ENCODE assay signal across 8 mouse cellular contexts in the genomic region with DNA sequence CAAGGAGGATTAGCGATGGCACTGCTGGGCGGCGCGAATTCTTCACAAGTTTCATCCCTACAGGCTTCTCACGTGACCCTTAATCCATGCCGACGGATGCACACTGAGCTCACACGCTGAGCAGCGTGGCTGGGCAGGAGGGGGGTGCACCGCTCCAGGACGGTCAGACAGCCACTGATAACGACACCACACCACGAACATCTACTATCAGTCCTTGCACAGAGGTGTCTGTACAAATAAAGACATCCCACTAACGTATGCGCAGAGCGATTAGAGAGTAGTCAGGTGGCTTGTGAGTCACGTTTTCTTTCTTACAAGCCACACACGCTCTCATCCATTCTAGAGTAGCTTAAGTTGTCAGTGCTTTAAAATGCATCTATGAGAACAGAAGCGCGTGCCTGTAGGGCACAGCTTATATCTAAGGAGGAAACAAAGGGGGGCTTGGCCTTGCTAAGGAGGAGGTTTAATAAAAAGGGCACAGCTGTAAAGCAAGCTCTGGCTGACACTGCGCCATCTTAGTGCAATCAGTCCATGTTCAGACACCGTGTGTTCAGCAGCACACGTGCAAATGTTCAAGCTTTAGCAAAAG. TPM values are rescaled to one million over a fixed set of nuclear protein-coding genes. Genes with fewer than 3 reads are reported as not detected.
DNase-seq lines count a peak whose midpoint lies in the region; ATAC-seq and TF ChIP-seq lines count a peak whose summit lies in the region.

No protein-coding gene starts in this region.

- no peaks in the 10 kb centered on the region for H3K4me1 ChIP-seq in heart, adult 2 months (ENCODE audit: control insufficient read depth, insufficient read depth, low read length)
- H3K4me1 ChIP-seq in intestine, embryonic 16.5 days (ENCODE audit: control insufficient read depth, insufficient read depth, low read length): no peaks in the 10 kb centered on the region; the same call in 1 of the 2 replicates
- H3K4me1 ChIP-seq in neural tube, embryonic 11.5 days (ENCODE audit: control insufficient read depth, insufficient read depth, low read length): no peaks in the 10 kb centered on the region

- no peaks in the 10 kb centered on the region for H3K79me2 ChIP-seq in heart, adult 2 months (replicated peaks; ENCODE audit: control insufficient read depth, insufficient read depth, low read length)

- TF ChIP-seq CTCF in heart, adult 2 months (IDR thresholded peaks at IDR 0.05): no peak

- intact Hi-C loops in heart, adult 2 months (cut with DNase I): no loop called here

- TF ChIP-seq POLR2A in heart, adult 2 months (IDR thresholded peaks at IDR 0.05; ENCODE audit: insufficient read depth, low read depth, low read length): no peak

- H3K9ac ChIP-seq in heart, adult 2 months (ENCODE audit: low read depth, low read length): no peak overlapping the region
- H3K9ac ChIP-seq in intestine, embryonic 16.5 days (ENCODE audit: low read depth, low read length): no peak overlapping the region
- no peak overlapping the region for H3K9ac ChIP-seq in neural tube, embryonic 11.5 days (ENCODE audit: low read length)

- no peaks in the 10 kb centered on the region for H3K27me3 ChIP-seq in heart, adult 2 months (ENCODE audit: control insufficient read depth, insufficient read depth, low read length)
- H3K27me3 ChIP-seq in intestine, embryonic 16.5 days (replicated peaks; ENCODE audit: control insufficient read depth, insufficient read depth, low read length): no peaks in the 10 kb centered on the region
- H3K27me3 ChIP-seq in neural tube, embryonic 11.5 days (ENCODE audit: control insufficient read depth, insufficient read depth, low read length): no peaks in the 10 kb centered on the region

- no peak overlapping the region for H3K4me3 ChIP-seq in heart, adult 2 months
- no peak overlapping the region for H3K4me3 ChIP-seq in intestine, embryonic 16.5 days (ENCODE audit: low read length)
- no peak overlapping the region for H3K4me3 ChIP-seq in neural tube, embryonic 11.5 days (ENCODE audit: low read depth, low read length)

- no peaks in the 10 kb centered on the region for H3K9me3 ChIP-seq in intestine, embryonic 16.5 days (ENCODE audit: control insufficient read depth, low read length)
- H3K9me3 ChIP-seq in neural tube, embryonic 11.5 days (ENCODE audit: control insufficient read depth, low read length): no peaks in the 10 kb centered on the region; the same call in 1 of the 2 replicates

- 56% methylated on average over 23 of the region's 23 CpGs for WGBS in heart, adult 2 months
- WGBS in intestine, embryonic 16.5 days: 25% methylated on average over 23 of the region's 23 CpGs
- WGBS in neural tube, embryonic 11.5 days: 24% methylated on average over 23 of the region's 23 CpGs

- no peak overlapping the region for H3K4me2 ChIP-seq in intestine, embryonic 16.5 days (ENCODE audit: low read depth, low read length)
- H3K4me2 ChIP-seq in neural tube, embryonic 11.5 days (ENCODE audit: low read depth): no peak overlapping the region

- H3K27ac ChIP-seq in heart, adult 2 months: no peak overlapping the region
- no peak overlapping the region for H3K27ac ChIP-seq in intestine, embryonic 16.5 days (ENCODE audit: low read length)
- H3K27ac ChIP-seq in neural tube, embryonic 11.5 days (ENCODE audit: low read depth, low read length): no peak overlapping the region

- peak; percentile 91 for ATAC-seq in intestine, embryonic 16.5 days
- ATAC-seq in neural tube, embryonic 11.5 days (ENCODE audit: insufficient read depth, low FRiP score, low TSS enrichment): no peak

- TF ChIP-seq EP300 in heart, adult 2 months (IDR thresholded peaks at IDR 0.05; ENCODE audit: insufficient read depth, low read depth, low read length): no peak

- peak; percentile 76 for DNase-seq in heart, adult 11 months
- DNase-seq in heart, adult 2 months: no peak
- peak; percentile 24 for DNase-seq in embryo, embryonic 11.5 days (ENCODE audit: low read depth, low spot score)
- peak; percentile 29 for DNase-seq in neural tube, embryonic 11.5 days (ENCODE audit: low spot score)
- DNase-seq in thymus, postnatal 14 days: no peak
- no peak for DNase-seq in urinary bladder, adult 18-20 months (ENCODE audit: low spot score in 2 of 2)
- DNase-seq in cerebellum, adult 9-10 months: no peak

- H3K36me3 ChIP-seq in heart, adult 2 months (ENCODE audit: control insufficient read depth, insufficient read depth, low read length): peaks cover 4% of the 10 kb centered on the region; the same call in 1 of the 2 replicates
- peaks cover 28% of the 10 kb centered on the region for H3K36me3 ChIP-seq in intestine, embryonic 16.5 days (ENCODE audit: control insufficient read depth, insufficient read depth, low read length)
- peaks cover 12% of the 10 kb centered on the region for H3K36me3 ChIP-seq in neural tube, embryonic 11.5 days (ENCODE audit: control insufficient read depth, insufficient read depth, low read length)

RNA-seq across cellular contexts. Expression of a gene that starts 17.5 kb away (rescaled TPM):
- 10 to 100 TPM; 14.9 to 15.6 TPM for total RNA-seq in heart, adult 2 months (2021)
- polyA plus RNA-seq in heart, adult 2 months (2012; rRNA removed): 7.2 and 13.4 TPM in 2 replicates
- 36.8 and 38.2 TPM in 2 replicates for polyA plus RNA-seq in intestine, embryonic 16.5 days (2015; fragmentation: Nextera tagmentation; extraction: Ambion mirVana)
- 32.4 and 34.9 TPM in 2 replicates for polyA plus RNA-seq in neural tube, embryonic 11.5 days (2014; fragmentation: Nextera tagmentation; extraction: Ambion mirVana)

RNA-seq across cellular contexts. Expression of a gene that starts 57.0 kb away (rescaled TPM):
- total RNA-seq in heart, adult 2 months (2021): 10 to 100 TPM; 30.0 to 30.8 TPM
- 43.8 and 59.9 TPM in 2 replicates for polyA plus RNA-seq in heart, adult 2 months (2012; rRNA removed)
- polyA plus RNA-seq in intestine, embryonic 16.5 days (2015; fragmentation: Nextera tagmentation; extraction: Ambion mirVana): 36.3 and 36.6 TPM in 2 replicates
- polyA plus RNA-seq in neural tube, embryonic 11.5 days (2014; fragmentation: Nextera tagmentation; extraction: Ambion mirVana): 52.5 and 61.0 TPM in 2 replicates

Comparison
In these comparisons a context has a peak if more than half of its experiments do, and no peak if none do; other contexts are left out.
1. DNase-seq: peak in heart, adult 11 months (single experiment), embryo, embryonic 11.5 days (single experiment) and neural tube, embryonic 11.5 days (single experiment); none in heart, adult 2 months (0 of 2), thymus, postnatal 14 days (single experiment), urinary bladder, adult 18-20 months (0 of 2) and cerebellum, adult 9-10 months (single experiment).